Mouse (Mus musculus) heart, embryonic 11.5 days (tissue): ENCODE results near the gene Camk1d. TPM values are rescaled to one million over a fixed set of nuclear protein-coding genes. Genes with fewer than 3 reads are reported as not detected.

ENCODE experiments used
- ATAC-seq: fragments of 200-750 bp; cut with Nextera tagmentation; replicated peaks from 2 replicates; pipeline ENCODE4 v1.8.0; 2017; ENCODE audit warnings: moderate library complexity; ENCODE audit not compliant: insufficient number of reproducible peaks, low FRiP score, low TSS enrichment
- H3K27ac ChIP-seq: fragments of 300-500 bp; sonication (generic); 2 replicates; pipeline ENCODE4 v1.5.1; 2014; ENCODE audit warnings: mild to moderate bottlenecking, low read depth, low read length
- H3K27me3 ChIP-seq: fragments of 300-500 bp; sonication (generic); 2 replicates; pipeline ENCODE4 v1.6.1; 2014; ENCODE audit warnings: mild to moderate bottlenecking, low read length, mixed read lengths; ENCODE audit not compliant: control insufficient read depth, insufficient read depth
- H3K36me3 ChIP-seq: fragments of 300-500 bp; sonication (generic); 2 replicates; pipeline ENCODE4 v1.6.1; 2014; ENCODE audit warnings: mild to moderate bottlenecking, low read length, moderate library complexity, mixed read lengths; ENCODE audit not compliant: control insufficient read depth, insufficient read depth
- H3K4me1 ChIP-seq: fragments of 300-500 bp; sonication (generic); 2 replicates; pipeline ENCODE4 v1.6.1; 2014; ENCODE audit warnings: low read length; ENCODE audit not compliant: control insufficient read depth, insufficient read depth
- H3K4me2 ChIP-seq: fragments of 300-500 bp; sonication (generic); 2 replicates; pipeline ENCODE4 v1.6.1; 2014; ENCODE audit warnings: mild to moderate bottlenecking, moderate library complexity
- H3K4me3 ChIP-seq: fragments of 300-500 bp; sonication (generic); 2 replicates; pipeline ENCODE4 v1.5.1; 2014; ENCODE audit warnings: low read depth, low read length
- H3K9ac ChIP-seq: fragments of 300-500 bp; sonication (generic); 2 replicates; pipeline ENCODE4 v1.6.1; 2014; ENCODE audit warnings: mild to moderate bottlenecking, low read depth, low read length, moderate library complexity
- H3K9me3 ChIP-seq: fragments of 300-500 bp; sonication (generic); replicated peaks from 2 replicates; pipeline ENCODE4 v1.6.1; 2016; ENCODE audit warnings: low read length; ENCODE audit not compliant: control insufficient read depth
- WGBS: fragments of 180-500 bp; shearing (Covaris S2); extraction: QIAGEN DNeasy Blood & Tissue Kit; methylation state at CpG from one replicate; pipeline ENCODE4 v1.1.7; 2014; ENCODE audit not compliant: insufficient replicate concordance; 5-methylcytosine and 5-hydroxymethylcytosine counted together
- polyA plus RNA-seq: library from polyadenylated mRNA; unstranded; fragments of >200 nt; fragmentation: Nextera tagmentation; extraction: Ambion mirVana; gene quantifications from 2 replicates; pipeline ENCODE4 v1.2.1, GENCODE M21; 2014

Camk1d gene
- polyA plus RNA-seq, 1 experiment from 2014 or later: 2.9 TPM

DNA sequence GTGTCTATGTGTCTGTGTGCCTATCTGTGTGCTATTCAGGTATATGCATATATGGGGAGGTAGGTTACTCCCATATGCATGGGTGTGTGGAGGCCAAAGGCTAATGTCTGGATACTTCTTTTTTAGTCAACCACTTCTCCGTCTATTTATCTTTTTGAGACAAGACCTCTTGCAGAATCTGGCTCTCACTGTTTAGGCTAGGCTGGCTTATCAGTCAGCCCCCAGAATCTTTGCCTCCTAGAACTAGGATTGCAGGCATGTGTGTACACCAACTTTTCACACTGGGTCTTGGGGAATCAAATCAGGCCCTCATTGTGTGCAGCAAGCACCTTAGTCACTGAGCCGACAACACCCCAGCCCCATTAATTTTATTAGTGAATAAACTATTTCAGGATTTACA is 36.8 kb downstream of the Camk1d start:
- 40% methylated on average over 2 of the region's 2 CpGs for WGBS
- H3K36me3 ChIP-seq: no peaks in the 10 kb centered on the region

GRCm38 (mm10) chr2:5676786-5677185 is 37.5 kb downstream of the Camk1d start:
- Histone ChIP-seq H3K27me3 (no peaks in the 10 kb centered on the region), H3K4me2 (no peak overlapping the region), H3K4me3 (no peak overlapping the region), H3K4me1 (no peaks in the 10 kb centered on the region), H3K9ac (no peak overlapping the region), H3K27ac (no peak overlapping the region), H3K9me3 (no peaks in the 10 kb centered on the region), H3K36me3 (no peaks in the 10 kb centered on the region)
- WGBS: 67% methylated on average over 8 of the region's 8 CpGs
- no peak for ATAC-seq

More for the DNA sequence above, 36.8 kb downstream of the Camk1d start:
- H3K27me3 ChIP-seq: no peaks in the 10 kb centered on the region
- no peak for ATAC-seq
- H3K9me3 ChIP-seq: no peaks in the 10 kb centered on the region
- no peak overlapping the region for H3K4me3 ChIP-seq
- no peak overlapping the region for H3K4me2 ChIP-seq
- no peak overlapping the region for H3K27ac ChIP-seq
- no peaks in the 10 kb centered on the region for H3K4me1 ChIP-seq
- no peak overlapping the region for H3K9ac ChIP-seq

DNA sequence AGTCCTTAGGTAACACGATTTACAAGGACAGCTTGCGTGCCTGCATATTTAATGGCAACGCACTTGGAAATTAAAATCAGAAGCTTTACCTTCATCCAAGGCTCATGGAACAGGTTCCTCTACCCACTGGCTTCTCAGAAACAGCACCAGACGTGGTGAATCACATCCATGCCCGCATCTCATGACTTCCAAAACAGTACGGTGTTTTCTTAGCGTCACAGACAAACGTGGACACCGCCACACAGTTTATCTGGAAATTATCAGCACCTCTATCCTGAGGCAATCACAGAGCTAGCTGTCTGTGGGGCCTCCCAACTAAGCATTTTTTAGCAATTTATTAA is 38.2 kb downstream of the Camk1d start:
- H3K4me2 ChIP-seq: no peak overlapping the region; the same call in 1 of the 2 replicates
- H3K4me1 ChIP-seq: no peaks in the 10 kb centered on the region
- H3K9me3 ChIP-seq: no peaks in the 10 kb centered on the region
- no peak overlapping the region for H3K27ac ChIP-seq
- H3K27me3 ChIP-seq: no peaks in the 10 kb centered on the region
- 46% methylated on average over 9 of the region's 9 CpGs for WGBS
- no peak overlapping the region for H3K4me3 ChIP-seq
- no peaks in the 10 kb centered on the region for H3K36me3 ChIP-seq
- no peak overlapping the region for H3K9ac ChIP-seq
- no peak for ATAC-seq

GRCm38 (mm10) chr2:5675431-5676142 is 38.7 kb downstream of the Camk1d start:
- Histone ChIP-seq H3K27me3 (no peaks in the 10 kb centered on the region), H3K4me3 (no peak overlapping the region), H3K27ac (no peak overlapping the region), H3K4me1 (no peaks in the 10 kb centered on the region), H3K9ac (no peak overlapping the region), H3K36me3 (no peaks in the 10 kb centered on the region), H3K9me3 (no peaks in the 10 kb centered on the region), H3K4me2 (no peak overlapping the region; the same call in 1 of the 2 replicates)
- 77% methylated on average over 12 of the region's 12 CpGs for WGBS
- no peak for ATAC-seq

DNA sequence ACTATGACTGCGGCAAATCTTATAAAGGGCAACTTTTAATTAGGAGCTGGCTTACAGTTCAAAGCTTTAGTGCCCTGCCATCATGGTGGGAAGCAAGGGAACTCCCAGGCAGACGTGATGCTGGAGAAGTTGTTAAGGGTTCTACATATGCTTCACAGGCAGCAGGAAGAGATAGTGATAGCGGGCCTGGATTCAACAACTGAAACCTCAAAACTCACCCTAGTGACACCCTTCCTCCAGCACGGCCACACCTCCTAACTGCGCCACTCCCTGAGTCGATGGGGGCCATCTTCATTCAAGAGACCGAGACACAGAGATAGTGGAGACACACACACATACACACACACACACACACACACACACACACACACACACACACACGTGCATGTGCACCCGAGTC is 39.8 kb downstream of the Camk1d start:
- no peak overlapping the region for H3K9ac ChIP-seq
- H3K4me2 ChIP-seq: no peak overlapping the region
- no peak overlapping the region for H3K27ac ChIP-seq
- H3K4me3 ChIP-seq: no peak overlapping the region
- WGBS: 75% methylated on average over 9 of the region's 9 CpGs
- no peaks in the 10 kb centered on the region for H3K4me1 ChIP-seq
- ATAC-seq: no peak
- H3K27me3 ChIP-seq: no peaks in the 10 kb centered on the region
- H3K9me3 ChIP-seq: no peaks in the 10 kb centered on the region
- no peaks in the 10 kb centered on the region for H3K36me3 ChIP-seq

GRCm38 (mm10) chr2:5673816-5674215 is 40.5 kb downstream of the Camk1d start:
- Histone ChIP-seq H3K4me1 (no peaks in the 10 kb centered on the region), H3K36me3 (no peaks in the 10 kb centered on the region), H3K9ac (no peak overlapping the region), H3K4me3 (no peak overlapping the region), H3K4me2 (no peak overlapping the region), H3K27me3 (no peaks in the 10 kb centered on the region), H3K27ac (no peak overlapping the region), H3K9me3 (no peaks in the 10 kb centered on the region)
- no peak for ATAC-seq
- 76% methylated on average over 6 of the region's 6 CpGs for WGBS

- no peaks in the 10 kb centered on the region for H3K4me1 ChIP-seq
- no peak overlapping the region for H3K4me2 ChIP-seq
- H3K36me3 ChIP-seq: no peaks in the 10 kb centered on the region
- no peak overlapping the region for H3K9ac ChIP-seq
- no peak overlapping the region for H3K27ac ChIP-seq
- no peak for ATAC-seq
- no peaks in the 10 kb centered on the region for H3K27me3 ChIP-seq
- no peaks in the 10 kb centered on the region for H3K9me3 ChIP-seq
- 70% methylated on average over 7 of the region's 7 CpGs for WGBS
- no peak overlapping the region for H3K4me3 ChIP-seq
Measured at GRCm38 (mm10) chr2:5672906-5673589, 41.3 kb downstream of the Camk1d start.

DNA sequence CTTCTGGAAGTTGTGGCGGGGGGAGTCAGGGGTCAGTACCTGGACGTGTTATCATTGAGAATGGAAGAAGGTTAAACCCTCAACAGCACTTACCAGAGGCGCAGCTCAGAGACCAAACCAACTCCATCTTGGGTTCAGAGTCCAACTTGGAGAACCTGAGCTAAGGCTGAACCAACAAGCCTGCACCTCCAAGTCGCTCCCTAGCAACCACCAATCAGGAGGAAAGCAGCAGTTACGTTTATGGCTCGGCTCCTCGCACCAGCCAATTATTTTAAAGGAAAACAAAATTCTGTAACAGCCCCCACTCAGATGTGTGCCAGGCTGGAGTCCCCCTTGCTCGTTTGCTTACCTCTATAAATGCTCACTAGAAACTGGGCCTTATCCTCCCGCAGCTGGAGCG is 44.2 kb downstream of the Camk1d start:
- Histone ChIP-seq H3K9me3 (no peaks in the 10 kb centered on the region), H3K9ac (no peak overlapping the region), H3K4me1 (no peaks in the 10 kb centered on the region), H3K27me3 (no peaks in the 10 kb centered on the region), H3K4me2 (no peak overlapping the region), H3K27ac (no peak overlapping the region), H3K4me3 (no peak overlapping the region), H3K36me3 (no peaks in the 10 kb centered on the region)
- WGBS: 82% methylated on average over 10 of the region's 10 CpGs
- no peak for ATAC-seq
